Mouse (Mus musculus): ENCODE measurements around the gene Nptn.
A peak's percentile ranks its signal among the peaks of the same experiment; 100 is the strongest.

Nptn gene

DNA sequence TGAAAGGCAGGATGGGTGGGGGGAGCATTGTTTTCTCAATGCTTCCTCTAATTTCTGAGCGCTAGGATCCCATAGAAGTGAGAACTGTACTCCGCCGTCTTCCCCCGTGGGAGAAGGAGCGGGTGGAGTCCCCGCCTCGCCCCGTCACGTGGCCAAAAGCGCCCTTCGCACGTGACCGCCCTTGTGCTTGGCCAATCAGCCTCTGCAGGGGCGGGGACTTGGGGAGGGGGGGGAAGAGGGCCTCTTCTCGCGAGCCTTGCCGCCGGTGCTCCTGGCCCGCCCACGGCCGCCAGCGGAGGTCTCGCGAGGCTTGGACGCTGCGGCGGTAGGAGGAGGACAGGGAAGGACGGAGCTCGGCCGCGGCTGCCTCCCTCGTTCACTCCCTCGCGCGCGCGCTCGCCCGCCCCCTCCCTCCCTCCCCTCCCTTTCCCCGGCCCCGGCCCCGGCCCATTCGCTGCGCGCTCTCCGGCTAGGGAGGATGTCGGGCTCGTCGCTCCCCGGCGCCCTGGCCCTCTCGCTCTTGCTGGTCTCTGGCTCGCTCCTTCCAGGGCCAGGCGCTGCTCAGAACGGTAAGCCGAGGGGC is at the start of gene Nptn:
Gene Nptn (plus strand): TSS at position 283 of the 583 bp plus-strand sequence.
- DNase-seq: peak; percentile 99

GRCm38 (mm10) chr9:58533322-58533721 is 48.7 kb upstream of the Nptn start:
- DNase-seq: peak; percentile 29

GRCm38 (mm10) chr9:58534766-58535165 is 47.3 kb upstream of the Nptn start:
- peak; percentile 31 for DNase-seq

DNA sequence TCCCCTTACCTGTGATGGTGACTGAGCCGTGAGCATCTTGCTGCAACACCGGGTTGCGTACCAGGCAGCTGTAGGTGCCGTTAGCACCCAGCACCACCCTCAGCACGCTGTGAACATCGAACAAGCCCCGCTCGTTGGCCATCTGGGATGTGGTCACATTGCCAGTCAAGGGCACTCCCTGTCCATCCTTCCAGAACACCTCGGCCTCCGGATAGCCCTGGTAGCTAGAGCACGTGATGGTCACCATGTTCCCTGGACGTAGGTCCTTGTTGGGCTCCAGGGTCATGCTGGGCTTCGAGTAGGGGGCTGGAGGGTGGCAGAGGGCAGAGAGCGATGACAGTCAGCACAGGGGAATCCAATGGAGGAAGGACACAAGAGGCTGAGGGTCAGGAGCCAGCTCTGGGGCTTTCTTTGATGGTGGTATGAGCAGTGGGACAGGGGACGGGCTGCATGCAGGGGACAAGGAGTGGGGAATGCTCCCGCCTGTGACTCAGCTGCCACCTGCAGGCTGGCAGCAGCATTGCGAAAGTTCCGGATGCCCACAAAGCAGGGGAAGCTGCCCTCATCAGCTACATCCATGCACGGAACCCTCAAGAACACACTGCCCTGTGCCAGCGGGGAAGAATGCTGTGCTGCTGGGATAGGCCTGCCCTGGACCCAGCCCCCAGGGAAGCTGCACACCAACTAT is 46.4 kb upstream of the Nptn start:
- DNase-seq: peak; percentile 47

DNA sequence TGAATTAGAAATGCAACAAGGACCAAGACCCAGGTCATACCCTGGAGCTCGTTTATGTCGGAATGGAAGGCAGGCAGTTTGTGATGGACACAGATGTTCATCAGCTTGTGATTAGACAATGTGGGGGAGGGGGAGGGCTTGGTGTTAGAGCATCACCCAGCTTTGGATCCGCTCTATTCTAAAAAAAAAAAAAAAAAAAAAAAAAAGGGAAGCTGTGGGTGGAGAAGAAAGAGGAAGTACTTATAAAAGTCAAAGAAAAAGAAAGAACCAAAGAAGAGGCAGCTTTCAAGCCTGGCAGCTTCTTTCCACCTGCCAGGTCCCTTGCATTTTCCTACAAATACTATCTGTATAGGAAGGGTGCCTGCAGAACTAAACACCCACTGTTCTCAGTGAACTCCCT is 44.3 kb upstream of the Nptn start:
- DNase-seq: no peak

DNA sequence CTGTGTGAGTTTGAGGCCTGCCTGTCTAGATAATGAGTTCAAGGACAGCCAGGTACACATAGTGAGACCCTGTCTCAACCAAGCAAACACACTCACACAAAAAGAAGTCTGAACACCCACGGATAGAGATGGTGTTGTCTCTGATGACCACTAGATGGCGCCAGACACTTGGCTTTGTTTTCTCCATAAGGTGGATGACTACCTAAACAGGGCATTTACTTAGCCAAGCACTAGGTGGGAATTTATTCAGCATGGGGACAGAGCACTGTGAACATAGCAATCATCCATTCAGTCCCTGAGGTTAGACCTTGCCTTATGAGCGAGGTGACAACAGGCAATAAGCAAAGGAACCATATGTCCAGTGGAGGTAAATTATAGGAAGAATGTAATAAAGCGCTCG is 42.2 kb upstream of the Nptn start:
- peak; percentile 47 for DNase-seq

- peak; percentile 92 for DNase-seq
Observed at GRCm38 (mm10) chr9:58541895-58542338, 40.1 kb upstream of the Nptn start.

DNA sequence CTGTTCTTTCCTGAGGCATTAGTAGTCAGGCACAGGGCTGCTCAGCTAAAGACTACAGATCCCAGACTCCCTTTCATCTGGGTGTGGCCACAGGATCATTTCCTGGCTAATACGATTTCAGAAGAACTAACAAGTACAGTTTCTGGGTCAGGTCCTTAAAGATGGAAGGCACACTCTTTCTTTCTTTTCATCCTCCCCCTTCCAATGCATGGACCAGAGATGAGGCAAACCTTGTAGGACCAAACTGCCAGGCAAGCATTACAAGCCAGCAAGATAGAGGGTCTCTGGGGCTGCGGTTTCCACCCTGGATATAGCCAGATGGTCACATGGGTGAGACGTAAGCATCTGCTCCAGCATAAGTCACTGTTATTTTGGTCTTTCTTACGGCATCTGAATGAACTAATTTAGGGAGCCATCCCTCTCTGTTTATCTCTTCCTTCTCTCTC is 37.1 kb upstream of the Nptn start:
- no peak for DNase-seq

GRCm38 (mm10) chr9:58545428-58545827 is 36.6 kb upstream of the Nptn start:
- no peak for DNase-seq

DNA sequence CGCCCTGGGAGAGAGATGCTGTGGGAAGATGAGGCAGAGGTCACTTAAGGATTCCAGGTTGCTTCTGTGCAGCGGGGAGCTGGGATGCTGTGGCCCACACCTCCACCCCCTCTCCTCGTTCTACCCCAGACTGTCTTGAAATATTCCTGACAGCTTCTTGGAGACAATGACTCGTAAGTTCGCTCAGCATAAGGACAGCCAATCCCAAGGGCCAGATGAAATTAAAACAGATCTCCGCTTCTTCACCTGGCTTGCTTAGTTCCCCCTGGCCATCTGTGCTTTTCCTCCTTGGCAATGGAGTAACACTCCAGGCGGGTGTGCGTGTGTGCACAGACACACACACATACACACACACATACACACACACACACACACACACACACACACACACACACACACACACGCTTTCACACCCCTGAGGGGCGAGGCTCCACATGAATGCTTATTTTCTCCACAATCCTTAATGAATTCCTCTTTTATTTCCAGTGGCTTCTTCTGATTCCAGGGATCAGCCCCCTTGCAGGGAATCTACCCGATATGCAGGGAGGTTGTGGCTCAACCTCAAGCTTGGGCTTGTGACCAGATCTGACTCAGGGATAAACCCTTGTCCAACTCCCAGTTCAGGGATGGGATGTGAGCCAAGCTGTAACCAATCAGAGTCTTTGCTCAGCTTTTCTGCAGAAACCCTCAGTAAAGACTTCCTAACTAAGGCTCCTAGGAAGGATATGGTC is 35.2 kb upstream of the Nptn start:
- DNase-seq: peak; percentile 31

DNA sequence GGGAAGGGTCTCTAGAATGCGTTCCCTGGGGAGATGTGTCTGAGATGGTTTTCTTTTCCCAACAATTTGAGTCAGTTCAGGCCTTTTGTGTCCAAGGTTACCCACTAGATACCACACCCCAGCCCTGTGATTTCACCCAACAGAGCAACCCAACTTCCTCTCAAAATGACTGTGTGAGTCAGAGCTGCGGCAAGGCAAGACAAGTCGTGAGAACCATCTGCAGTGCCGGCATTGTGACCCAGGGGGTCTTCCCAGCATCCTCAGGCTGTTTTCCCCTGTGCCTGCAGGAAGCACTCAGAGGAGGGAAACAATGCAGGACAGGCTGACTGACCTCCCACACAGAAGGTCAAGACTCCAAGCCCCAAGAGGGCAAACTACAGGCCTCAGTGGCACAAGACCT is 33.1 kb upstream of the Nptn start:
- no peak for DNase-seq

- no peak for DNase-seq
Observed at GRCm38 (mm10) chr9:58549694-58550093, 32.3 kb upstream of the Nptn start.

DNA sequence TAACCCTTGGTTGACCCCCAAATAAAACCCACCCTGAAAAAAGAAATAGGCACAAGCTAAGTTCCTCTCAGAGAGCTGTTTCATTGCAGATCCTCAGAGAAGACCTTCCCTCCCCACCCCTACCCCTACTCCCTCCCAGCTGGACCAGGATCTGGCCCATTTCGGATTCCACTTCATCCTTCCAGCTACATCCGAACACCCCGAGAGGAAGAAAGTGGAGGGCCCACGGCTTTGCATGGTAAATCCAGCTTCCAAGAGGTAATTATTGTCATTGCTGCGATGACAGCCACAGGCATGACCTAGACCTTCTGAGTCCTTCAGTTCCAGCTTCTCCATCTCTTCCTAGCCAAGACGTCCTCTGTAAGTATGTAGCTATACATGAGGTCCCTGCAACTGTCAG is 31.1 kb upstream of the Nptn start:
- DNase-seq: no peak

GRCm38 (mm10) chr9:58552083-58552482 is 30.0 kb upstream of the Nptn start:
- DNase-seq: no peak

GRCm38 (mm10) chr9:58554056-58554907 is 27.8 kb upstream of the Nptn start:
- DNase-seq: peak; percentile 30

GRCm38 (mm10) chr9:58554908-58555684 is 26.9 kb upstream of the Nptn start, which contains the start of gene Cd276:
Gene Cd276 (minus strand): TSS chr9:58555437.
- peak; percentile 83 for DNase-seq

GRCm38 (mm10) chr9:58555685-58556414 is 26.2 kb upstream of the Nptn start:
- DNase-seq: no peak

DNA sequence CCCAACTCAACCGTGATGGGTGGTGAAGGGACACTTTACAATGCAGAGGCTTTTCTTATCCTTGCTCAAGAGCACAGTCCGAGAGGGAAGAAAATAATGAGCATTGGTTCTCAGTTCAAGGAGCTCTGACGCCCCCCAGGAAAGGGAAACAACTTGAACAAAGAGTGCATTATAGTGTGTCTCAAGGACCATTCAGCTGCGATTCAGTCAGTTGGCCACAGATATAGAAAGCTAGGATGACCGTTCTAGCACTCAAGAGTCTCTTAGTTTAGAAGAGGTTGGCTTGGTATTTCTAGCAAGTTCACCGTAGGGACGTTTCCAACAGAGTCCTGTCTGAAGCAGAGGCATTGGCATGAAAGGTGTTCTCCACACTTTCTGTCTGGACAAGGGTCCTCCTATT is 25.4 kb upstream of the Nptn start:
- DNase-seq: no peak

DNA sequence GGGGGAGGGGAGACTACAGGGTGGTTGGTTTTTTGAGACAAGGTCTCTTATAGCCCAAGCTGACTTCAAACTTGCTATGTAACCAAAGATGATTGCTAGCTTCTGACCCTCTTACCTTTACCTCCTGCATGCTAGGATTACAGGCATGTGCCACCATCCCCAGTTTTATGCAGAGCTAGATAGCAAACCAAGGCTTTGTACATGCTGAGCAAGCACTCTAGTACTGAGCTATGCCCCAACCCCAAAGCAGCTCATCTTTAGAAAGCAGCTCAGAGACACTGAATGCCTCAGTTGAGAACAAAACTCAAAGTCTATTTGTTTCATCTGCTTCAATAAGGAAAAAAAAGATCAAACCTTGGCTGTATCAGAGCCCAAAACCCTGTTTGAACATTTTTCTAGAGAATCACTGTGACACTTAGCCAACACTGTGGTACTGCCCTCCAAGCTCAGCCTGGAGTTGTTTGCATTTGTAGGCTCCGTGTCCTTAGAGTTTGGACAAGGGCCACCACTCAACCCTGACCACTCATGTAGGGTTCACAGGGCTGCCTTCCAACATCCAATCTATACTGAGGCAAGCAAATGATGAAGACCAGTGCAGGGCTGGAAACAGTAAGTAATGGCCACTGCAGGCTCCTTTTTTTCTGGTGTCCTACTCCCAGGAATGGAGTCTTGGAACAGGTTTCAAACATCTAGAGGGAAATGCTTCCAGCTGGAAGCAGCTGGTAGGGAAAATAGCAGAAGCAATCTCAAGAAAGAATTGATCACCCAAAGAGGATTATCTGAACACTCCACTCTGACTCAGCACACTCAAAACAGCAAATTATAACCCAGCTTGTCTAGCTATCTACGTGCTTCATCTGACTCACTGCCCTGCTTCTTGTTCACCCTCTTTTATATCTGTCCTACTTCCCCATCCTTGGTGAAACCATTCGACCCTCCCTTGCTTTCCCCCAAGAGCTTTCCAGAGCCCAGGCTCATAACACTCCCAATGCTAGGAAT is 24.3 kb upstream of the Nptn start:
- DNase-seq: no peak

DNA sequence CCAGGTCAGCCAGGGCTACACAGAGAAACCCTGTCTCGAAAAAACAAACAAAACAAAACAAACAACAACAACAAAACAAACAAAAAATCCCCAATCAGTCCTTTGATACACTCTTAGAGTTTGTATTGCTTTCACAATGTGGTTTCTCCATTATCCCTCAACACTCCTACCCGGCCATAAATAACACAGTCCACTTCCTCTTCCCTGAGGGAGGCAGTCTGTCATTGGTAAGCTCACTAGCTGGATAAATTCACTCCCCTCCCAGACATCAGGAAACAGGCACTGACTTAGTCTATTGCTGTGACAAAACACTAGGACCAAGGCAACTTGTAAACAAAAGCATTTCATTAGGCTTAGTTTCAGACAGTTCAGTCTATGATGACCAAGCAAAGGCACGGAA is 21.8 kb upstream of the Nptn start:
- DNase-seq: no peak
